11 mouse cellular contexts compared by ENCODE assay signal in genomic region chr11:11884533-11885245, GRCm38 (mm10). TPM values are rescaled to one million over a fixed set of nuclear protein-coding genes. Genes with fewer than 3 reads are reported as not detected.
DNase-seq lines count a peak whose midpoint lies in the region; ATAC-seq and TF ChIP-seq lines count a peak whose summit lies in the region.
"Had no signal": no experiment of that assay in that cellular context is flagged by ENCODE, and none has a peak within 500 bp of the region (broad histone marks: within the 10 kb centered on the region; RNA-seq: fewer than 3 reads in every experiment).

No protein-coding gene starts in this region.

- DNase-seq in heart, adult 9 months (ENCODE audit: low spot score in 2 of 2) = no peak
- peak; percentile 9 for DNase-seq in G1E (ENCODE audit: low spot score)
- peak; percentile 70 for DNase-seq in embryonic facial prominence, embryonic 14.5 days (ENCODE audit: low spot score)
- no peak for DNase-seq in spleen, postnatal 10 days (ENCODE audit: low spot score in 2 of 2)
- DNase-seq in layer of hippocampus, adult 9-10 months (ENCODE audit: low spot score) = no peak
- no peak for DNase-seq in gastrocnemius, postnatal 10 days
- DNase-seq: cerebellum, adult 8-10 months had no signal

- no peaks in the 10 kb centered on the region for H3K36me3 ChIP-seq in heart, embryonic 13.5 days
- no peaks in the 10 kb centered on the region for H3K36me3 ChIP-seq in G1E (replicated peaks)
- H3K36me3 ChIP-seq in embryonic facial prominence, embryonic 14.5 days (ENCODE audit: control insufficient read depth, insufficient read depth, low read length) = no peaks in the 10 kb centered on the region
- H3K36me3 ChIP-seq in liver, embryonic 15.5 days (replicated peaks) = no peaks in the 10 kb centered on the region

- H3K4me2 ChIP-seq in heart, embryonic 13.5 days = peak overlapping the region; percentile 14
- H3K4me2 ChIP-seq in embryonic facial prominence, embryonic 14.5 days (ENCODE audit: low read depth, low read length) = no peak overlapping the region
- peak overlapping the region; percentile 50 for H3K4me2 ChIP-seq in liver, embryonic 15.5 days

- H3K4me3 ChIP-seq in heart, embryonic 13.5 days = no peak overlapping the region
- no peak overlapping the region; the same call in 1 of the 2 replicates for H3K4me3 ChIP-seq in G1E (ENCODE audit: low read depth, low read length)
- no peak overlapping the region for H3K4me3 ChIP-seq in embryonic facial prominence, embryonic 14.5 days (ENCODE audit: low read depth, low read length)
- no peak overlapping the region for H3K4me3 ChIP-seq in liver, embryonic 15.5 days (replicated peaks)

- peak overlapping the region; percentile 59 for H3K27ac ChIP-seq in heart, embryonic 13.5 days (replicated peaks)
- peak overlapping the region; percentile 66 for H3K27ac ChIP-seq in embryonic facial prominence, embryonic 14.5 days (replicated peaks; ENCODE audit: low read depth, low read length)
- peak overlapping the region; percentile 69 for H3K27ac ChIP-seq in liver, embryonic 15.5 days (replicated peaks)
- H3K27ac ChIP-seq: kidney, postnatal 0 days had no signal

- TF ChIP-seq CTCF in G1E (IDR thresholded peaks at IDR 0.05; ENCODE audit: low read depth, low read length) = no peak

- H3K9me3 ChIP-seq in heart, embryonic 13.5 days = no peaks in the 10 kb centered on the region
- H3K9me3 ChIP-seq in G1E (replicated peaks) = no peaks in the 10 kb centered on the region
- no peaks in the 10 kb centered on the region for H3K9me3 ChIP-seq in embryonic facial prominence, embryonic 14.5 days (ENCODE audit: control insufficient read depth, low read length)
- no peaks in the 10 kb centered on the region for H3K9me3 ChIP-seq in liver, embryonic 15.5 days (replicated peaks)

- no peaks in the 10 kb centered on the region for H3K27me3 ChIP-seq in heart, embryonic 13.5 days (replicated peaks)
- peaks cover 66% of the 10 kb centered on the region for H3K27me3 ChIP-seq in G1E (ENCODE audit: insufficient read depth, low read length)
- no peaks in the 10 kb centered on the region for H3K27me3 ChIP-seq in embryonic facial prominence, embryonic 14.5 days (replicated peaks; ENCODE audit: control insufficient read depth, insufficient read depth, low read length)
- no peaks in the 10 kb centered on the region; the same call in 1 of the 2 replicates for H3K27me3 ChIP-seq in liver, embryonic 15.5 days

- H3K4me1 ChIP-seq in heart, embryonic 13.5 days = peaks cover 72% of the 10 kb centered on the region
- H3K4me1 ChIP-seq in G1E (ENCODE audit: insufficient read depth, low read depth, low read length) = peaks cover 75% of the 10 kb centered on the region
- peaks cover 50% of the 10 kb centered on the region for H3K4me1 ChIP-seq in embryonic facial prominence, embryonic 14.5 days (ENCODE audit: control insufficient read depth, insufficient read depth, low read length)
- peaks cover 91% of the 10 kb centered on the region for H3K4me1 ChIP-seq in liver, embryonic 15.5 days (replicated peaks)

- peak overlapping the region; percentile 71 for H3K9ac ChIP-seq in heart, embryonic 13.5 days
- no peak overlapping the region for H3K9ac ChIP-seq in embryonic facial prominence, embryonic 14.5 days (ENCODE audit: low read depth, low read length)
- H3K9ac ChIP-seq in liver, embryonic 15.5 days = no peak overlapping the region

- 28% methylated on average over 11 of the region's 11 CpGs for WGBS in heart, embryonic 13.5 days
- WGBS in embryonic facial prominence, embryonic 14.5 days = 23% methylated on average over 11 of the region's 11 CpGs
- 12% methylated on average over 11 of the region's 11 CpGs for WGBS in liver, embryonic 15.5 days (ENCODE audit: insufficient replicate concordance)

- no peak for ATAC-seq in heart, embryonic 13.5 days (ENCODE audit: extremely low read depth, insufficient number of reproducible peaks, low FRiP score, low TSS enrichment)
- peak; percentile 73 for ATAC-seq in G1E (ENCODE audit: extremely low read depth, insufficient number of reproducible peaks, low FRiP score, poor library complexity, severe bottlenecking)
- peak; percentile 68 for ATAC-seq in embryonic facial prominence, embryonic 14.5 days (ENCODE audit: low read depth)
- ATAC-seq in liver, embryonic 15.5 days (ENCODE audit: insufficient read depth) = peak; percentile 92
- ATAC-seq: activated CD4-positive, CD25-positive, alpha-beta regulatory T cell, adult 4 months had no signal

RNA-seq across cellular contexts. Expression of gene Ddc, which starts 13.3 kb away (rescaled TPM):
- 64.6 and 78.2 TPM in 2 replicates for polyA plus RNA-seq in heart, embryonic 13.5 days (2015; fragmentation: Nextera tagmentation; extraction: Ambion mirVana)
- total RNA-seq in G1E (2014; fragmentation: Nextera tagmentation) = not detected in 2 replicates
- total RNA-seq in G1E (2017) = 2.9 and 3.0 TPM in 2 replicates
- polyA plus RNA-seq in G1E (2012) = 0.08 and 0.13 TPM in 2 replicates
- polyA plus RNA-seq in embryonic facial prominence, embryonic 14.5 days (2014; fragmentation: Nextera tagmentation; extraction: Ambion mirVana) = 32.5 and 48.4 TPM in 2 replicates
- 11.1 and 13.6 TPM in 2 replicates for polyA plus RNA-seq in liver, embryonic 15.5 days (2015; fragmentation: Nextera tagmentation; extraction: Ambion mirVana)
- total RNA-seq in gastrocnemius, postnatal 10 days (2021) = 10 to 100 TPM; 38.1 to 45.7 TPM

Comparison
In these comparisons a context has a peak if more than half of its experiments do, and no peak if none do; other contexts are left out.
1. DNase-seq: peak in G1E (single experiment) and embryonic facial prominence, embryonic 14.5 days (single experiment); none in heart, adult 9 months (0 of 2), spleen, postnatal 10 days (0 of 2), layer of hippocampus, adult 9-10 months (single experiment) and gastrocnemius, postnatal 10 days (single experiment).
2. RNA of gene Ddc, which starts 13.3 kb away (polyA plus RNA-seq): 64.6 to 78.2 TPM in heart, embryonic 13.5 days, 32.5 to 48.4 TPM in embryonic facial prominence, embryonic 14.5 days and 11.1 to 13.6 TPM in liver, embryonic 15.5 days; 0.08 to 0.13 TPM in G1E; every median in the first group is over 10 times any median in the second.
3. Peak in every context shown above with its lines, with median percentiles within 50 percentile points of each other: H3K27ac ChIP-seq.